Mouse (Mus musculus): ENCODE measurements around the gene Kcnk18.

GRCm38 (mm10) chr19:59171871-59172245, 47.2 kb upstream of the Kcnk18 start:
- TF ChIP-seq CTCF (IDR thresholded peaks at IDR 0.05; ENCODE audit: extremely low read depth, insufficient read length, insufficient replicate concordance, low read depth, low read length), result no peak
- TF ChIP-seq POLR2A (IDR thresholded peaks at IDR 0.05; ENCODE audit: low read depth, low read length), result no peak

Data from small intestine, adult 2 months (tissue).